Mouse (Mus musculus): ENCODE measurements around the gene 4933400A11Rik.

4933400A11Rik gene

DNA sequence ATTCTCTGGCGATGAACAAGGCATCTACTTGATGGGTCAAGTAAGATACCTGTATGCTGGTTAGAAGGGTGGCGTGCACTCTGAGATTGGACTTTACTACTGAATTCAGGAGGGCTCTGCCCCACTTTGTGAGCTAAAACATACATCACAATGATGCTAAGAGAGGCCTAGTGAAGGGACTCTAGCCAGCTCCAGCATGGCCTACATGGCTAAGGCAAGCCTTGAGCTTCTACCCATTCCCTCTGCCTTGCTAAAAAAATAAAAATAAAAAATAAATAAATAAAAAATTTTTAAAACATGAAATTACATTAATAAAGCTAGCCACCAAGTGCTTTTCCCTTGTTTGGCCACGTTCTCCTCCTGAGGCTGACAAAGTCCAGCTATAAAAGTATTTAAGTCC is at the start of gene 4933400A11Rik:
Gene 4933400A11Rik (minus strand): TSS at position 101 of the 400 bp plus-strand sequence.
- DNase-seq, result no peak

DNA sequence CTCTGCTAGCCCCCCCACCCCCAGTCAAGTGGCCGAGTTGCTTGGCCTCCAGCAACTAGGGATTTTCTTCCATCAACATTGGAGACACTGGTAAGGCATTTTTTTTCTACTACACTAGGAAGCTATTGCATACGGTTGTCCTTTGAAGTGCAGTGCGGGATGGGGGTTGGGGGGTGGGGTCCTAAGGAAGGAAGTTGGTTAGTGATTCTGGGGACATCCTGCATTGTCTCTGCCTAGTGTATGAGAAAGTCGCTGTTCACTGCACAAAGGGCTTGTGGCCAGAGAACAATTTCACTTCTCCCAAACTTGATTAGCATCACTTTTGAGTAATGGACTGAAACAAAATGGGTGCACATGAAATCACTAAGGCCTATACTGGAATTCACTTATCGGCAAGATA is 48.7 kb upstream of the 4933400A11Rik start:
- peak in 1 of 2 experiments; percentile 1 for DNase-seq

DNA sequence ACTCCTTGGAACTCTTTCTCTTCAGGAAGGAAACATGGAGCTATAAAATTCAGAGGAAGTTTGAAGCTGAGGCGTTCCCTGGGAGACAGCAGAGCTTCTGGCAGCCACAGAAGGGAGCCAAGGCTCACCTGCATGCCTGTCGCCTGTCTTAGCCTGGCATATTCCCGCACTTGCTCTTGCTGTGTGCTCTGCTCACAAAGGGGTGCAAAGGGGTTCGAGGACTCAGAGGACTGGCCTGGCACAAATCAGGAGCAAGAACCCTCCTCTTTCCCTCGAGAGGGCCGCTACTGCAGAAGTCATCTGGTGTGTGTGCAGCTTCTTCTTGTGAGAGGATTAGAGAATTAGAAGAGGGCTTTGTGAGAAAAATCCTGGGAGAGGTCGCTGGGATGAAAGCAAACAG is 48.3 kb upstream of the 4933400A11Rik start:
- DNase-seq, result no peak

DNA sequence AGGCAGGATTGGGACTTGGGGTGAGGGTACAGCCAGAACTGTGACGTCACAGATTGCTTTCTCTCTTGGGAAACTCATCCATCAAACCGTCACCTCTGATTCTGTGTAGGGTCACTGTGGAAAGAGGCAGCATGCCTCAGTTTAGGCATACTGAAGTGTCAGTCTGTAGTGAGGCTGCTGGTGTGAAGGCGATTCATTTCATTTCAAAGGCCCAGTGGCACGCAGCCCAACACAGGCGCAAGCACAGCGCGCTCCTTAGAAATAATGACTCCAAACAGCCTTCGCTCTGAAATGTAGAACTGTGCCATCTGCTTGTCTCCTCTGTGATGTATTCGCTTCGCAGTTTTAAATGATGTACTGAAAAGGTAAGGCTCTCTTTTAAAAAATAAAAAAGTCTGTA is 47.5 kb upstream of the 4933400A11Rik start:
- no peak for DNase-seq

DNA sequence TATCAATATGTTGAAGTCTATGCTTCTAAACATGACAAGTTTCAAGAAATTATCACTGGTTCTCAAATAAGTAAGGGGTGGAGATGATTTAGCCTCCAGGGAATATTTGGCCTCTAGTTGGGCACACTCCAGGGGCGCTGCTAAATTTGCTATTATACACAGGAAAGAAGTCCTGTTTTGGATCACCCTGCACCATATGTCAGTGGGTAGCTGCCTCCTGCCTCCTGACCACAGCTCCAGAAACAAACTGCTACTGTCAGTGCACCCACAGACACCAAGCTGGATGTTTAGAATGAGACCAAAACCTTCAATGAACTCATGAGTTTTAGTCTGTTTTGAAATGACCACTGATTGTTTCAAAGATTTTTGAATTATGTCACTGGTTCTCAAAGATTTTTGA is 34.2 kb upstream of the 4933400A11Rik start:
- DNase-seq, result no peak

DNA sequence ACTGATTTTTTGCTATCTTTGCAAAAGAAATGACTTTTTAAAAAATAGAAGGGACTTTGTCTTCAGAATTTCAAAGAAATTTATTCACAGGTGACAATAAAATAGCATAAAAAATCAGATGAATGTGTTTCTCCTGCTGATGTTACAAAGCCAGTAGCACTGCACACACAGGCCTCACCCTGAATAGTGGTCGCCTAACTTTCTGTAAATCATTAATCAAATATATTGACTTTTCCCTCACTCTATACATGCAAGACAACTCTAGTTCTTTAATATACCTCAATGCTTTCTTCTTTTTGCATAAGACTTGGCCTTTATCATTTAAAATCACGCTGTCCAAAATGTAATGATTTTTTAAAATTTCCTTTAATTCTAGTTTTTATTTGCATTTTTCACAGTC is 32.3 kb upstream of the 4933400A11Rik start:
- DNase-seq, result no peak

DNA sequence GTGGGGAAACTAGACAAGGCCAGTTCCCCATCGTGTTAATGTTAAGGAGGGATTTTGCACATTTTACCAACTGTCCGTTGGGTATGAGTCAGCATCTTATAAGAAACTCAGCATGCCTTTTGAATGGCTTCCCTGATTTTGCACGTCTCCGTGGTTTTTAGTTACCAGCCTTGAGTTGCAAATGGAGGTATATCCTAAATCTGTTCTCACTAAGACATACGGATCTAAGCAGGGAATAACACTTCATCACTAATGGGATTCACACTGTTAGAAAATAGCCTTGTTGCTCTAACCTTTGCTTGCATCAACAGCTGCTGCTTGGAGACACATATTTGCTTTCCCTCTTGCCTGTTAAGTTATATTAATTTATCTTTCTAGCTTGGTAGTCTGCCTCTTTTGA is 31.9 kb upstream of the 4933400A11Rik start:
- DNase-seq, result no peak

DNA sequence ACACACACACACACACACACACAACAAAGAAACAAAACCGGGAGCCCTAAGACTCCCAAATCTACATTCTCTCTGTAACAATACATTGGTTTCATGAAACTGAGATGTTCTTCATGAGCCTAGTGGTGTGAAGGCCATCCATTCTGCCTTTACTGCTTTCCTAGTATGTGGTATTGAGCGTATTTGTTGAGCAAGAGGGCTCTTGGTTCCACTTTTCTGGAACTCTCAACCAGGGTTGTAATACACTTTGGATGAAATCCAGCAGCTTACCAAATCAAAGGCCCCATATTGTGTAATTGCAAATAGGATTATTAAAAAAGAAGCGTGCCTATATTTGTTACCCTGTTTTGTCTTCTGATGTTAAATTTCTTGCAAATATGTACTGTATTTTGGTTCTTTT is 28.3 kb upstream of the 4933400A11Rik start:
- DNase-seq, result no peak

DNA sequence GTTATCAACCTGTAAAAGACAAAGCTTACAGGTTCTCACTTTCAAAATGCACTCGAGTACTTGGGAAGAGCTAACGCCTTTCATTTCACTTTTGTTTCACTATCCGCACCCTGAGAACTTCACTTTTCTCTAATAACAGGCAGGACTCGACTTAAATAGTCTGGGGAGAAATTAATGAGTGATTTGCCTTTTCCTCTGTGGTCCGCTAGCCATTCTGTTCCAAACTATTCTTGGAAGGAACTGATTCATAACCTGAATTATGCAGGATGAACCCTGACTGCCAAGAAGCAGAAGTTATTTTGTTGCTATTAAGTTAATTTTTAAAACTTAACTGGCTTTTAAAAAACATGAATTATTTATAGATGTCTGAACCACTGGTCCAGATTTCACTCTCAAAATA is 26.4 kb upstream of the 4933400A11Rik start:
- no peak for DNase-seq

DNA sequence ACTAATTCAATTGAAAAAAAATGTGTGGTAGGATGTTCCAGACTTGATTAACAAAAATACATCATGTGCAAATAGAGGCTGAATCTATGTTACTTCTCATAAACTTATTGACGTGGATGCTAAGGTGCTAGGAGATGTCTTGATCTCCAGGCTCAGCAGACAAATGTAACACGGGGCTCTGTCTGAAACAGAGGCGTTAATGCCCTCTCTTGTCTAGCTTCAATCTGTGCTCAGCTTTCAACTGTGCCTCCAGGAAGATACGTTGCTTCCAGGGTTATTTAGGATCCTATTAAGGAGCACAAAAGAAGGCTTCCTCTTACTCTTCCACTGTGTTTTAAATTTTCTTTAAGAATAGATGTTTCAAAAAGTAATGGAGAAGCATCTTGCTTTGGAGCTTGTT is 20.8 kb upstream of the 4933400A11Rik start:
- DNase-seq, result no peak

DNA sequence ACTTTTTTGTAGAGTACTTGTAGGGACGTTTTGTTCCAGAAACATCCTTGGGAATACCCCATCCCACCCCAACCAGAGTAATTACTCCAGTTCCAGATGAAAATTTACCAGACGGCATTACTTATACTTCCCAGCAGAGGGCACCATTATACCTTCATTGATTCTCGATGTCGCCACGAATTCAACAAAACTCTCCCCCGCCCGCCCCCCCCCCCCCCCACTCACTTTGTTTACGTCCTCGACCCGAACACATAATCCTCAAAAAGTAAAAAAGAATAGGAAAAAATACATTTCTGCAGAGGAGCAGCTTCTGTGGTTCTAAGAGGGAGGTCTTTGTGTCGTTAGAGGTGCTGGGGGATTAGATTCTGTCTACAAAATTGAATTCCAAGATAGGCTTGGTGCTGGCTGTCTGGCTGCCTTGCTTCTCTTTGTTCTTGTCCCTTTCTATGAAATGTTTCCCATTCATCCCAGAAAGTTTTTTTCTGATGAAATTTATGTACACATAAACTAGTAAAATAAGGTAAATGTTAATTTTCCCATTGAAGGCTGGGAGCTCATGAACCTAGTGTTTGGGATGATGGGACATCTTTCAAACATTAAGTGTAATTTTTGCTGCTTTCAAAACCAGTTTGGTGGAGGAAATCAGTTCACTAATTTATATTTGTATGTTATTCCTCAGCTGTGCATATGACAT is 19.7 kb upstream of the 4933400A11Rik start:
- peak in 1 of 2 experiments; percentile 41 for DNase-seq

DNA sequence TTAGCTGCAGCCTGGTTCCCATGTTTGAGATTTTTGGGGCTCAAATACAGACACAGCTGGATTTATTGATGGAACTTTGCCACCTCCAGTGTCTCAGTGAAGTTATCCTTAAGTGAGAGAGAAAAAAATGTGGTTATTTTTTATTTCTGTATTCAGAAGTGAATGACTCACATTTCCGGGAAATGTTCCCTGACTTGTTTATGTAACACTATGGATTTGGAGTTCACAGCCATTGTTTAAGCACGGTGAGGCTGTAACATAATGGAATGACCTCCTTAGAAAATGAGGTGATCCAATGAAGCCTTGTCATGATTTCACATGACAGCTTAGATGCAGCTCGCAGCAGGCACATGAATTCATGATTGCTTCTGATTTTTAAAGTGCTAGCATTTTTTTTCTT is 17.7 kb upstream of the 4933400A11Rik start:
- DNase-seq, result no peak

DNA sequence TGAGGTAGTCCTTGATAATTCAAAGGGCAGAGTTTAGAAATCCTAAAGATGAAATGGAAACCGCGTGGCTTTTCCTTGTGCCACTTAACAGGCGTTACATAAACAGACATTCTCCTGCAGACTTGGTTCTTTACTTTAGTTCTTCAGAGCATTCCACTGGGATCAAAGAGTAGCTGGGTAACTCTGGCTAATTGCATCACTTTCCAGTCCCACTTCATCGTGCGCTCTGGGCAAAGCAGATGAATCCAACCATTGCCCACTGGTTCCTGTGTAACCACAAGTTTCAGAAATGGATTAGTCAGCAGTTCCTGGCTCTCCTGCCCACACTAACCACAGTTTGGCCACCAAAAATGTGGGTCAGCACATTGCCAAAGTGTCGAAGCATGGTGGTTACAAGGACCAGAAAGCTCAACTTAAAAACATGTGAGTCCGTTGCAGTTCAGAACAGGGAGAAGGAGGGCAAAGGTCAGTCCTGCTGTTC is 15.4 kb upstream of the 4933400A11Rik start:
- peak; percentile 14 to 40 for DNase-seq

DNA sequence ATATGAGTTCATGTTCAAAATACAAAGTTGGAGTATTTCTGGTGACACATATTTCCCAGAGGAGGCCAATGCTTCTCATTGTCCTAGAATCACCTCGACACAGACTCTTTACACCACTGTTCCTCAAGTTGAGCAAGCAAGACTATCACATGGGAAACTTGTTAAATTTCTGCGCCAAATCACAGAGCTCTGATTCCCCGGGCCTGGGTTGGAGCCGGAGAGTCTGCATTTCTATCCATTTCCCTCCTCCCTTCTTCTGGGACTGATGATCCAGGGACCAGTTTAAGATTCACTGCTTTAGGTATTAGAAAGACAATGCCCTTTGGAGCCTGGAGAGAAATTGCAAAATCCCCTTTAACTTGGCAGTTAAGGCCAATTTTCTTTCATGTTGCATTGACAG is 15.0 kb upstream of the 4933400A11Rik start:
- peak in 1 of 2 experiments; percentile 28 for DNase-seq

DNA sequence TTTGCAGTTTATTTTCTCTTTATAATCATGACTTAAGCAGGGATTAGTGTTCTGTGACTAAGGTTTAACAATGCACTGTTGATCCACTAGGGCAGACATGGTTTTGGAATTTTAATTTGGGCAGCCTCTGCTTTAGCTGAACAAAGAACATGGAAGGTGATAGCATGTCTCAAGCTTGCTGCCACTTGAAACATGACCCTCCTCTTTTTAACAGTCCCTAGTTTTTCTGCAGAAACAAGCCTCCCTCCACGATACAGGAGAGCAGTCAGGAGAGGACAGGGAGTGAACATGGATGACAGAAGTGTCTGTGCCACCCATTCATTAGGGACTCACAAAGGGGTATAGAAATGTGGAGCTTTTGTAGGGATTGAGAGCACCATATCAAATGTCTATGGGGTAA is 13.4 kb upstream of the 4933400A11Rik start:
- no peak for DNase-seq

DNA sequence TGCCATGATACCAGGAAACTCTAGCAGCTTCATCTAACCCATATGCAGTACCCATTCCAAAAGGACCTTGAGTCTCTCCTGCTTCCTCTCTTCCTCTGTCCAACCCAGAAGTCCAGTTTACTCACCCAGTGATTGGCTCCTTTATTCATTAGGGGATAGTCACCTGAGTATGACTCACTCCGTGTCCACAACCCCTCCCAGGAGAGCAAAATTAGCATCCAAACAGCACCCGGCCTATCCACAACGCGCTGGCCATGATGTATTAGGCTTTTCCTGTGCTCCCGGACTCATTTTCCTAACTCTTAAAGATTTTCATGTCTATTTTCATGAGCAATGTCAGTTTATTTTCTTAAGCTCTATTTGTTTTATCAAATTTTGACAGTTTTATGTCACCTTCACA is 10.3 kb upstream of the 4933400A11Rik start:
- DNase-seq, result no peak

DNA sequence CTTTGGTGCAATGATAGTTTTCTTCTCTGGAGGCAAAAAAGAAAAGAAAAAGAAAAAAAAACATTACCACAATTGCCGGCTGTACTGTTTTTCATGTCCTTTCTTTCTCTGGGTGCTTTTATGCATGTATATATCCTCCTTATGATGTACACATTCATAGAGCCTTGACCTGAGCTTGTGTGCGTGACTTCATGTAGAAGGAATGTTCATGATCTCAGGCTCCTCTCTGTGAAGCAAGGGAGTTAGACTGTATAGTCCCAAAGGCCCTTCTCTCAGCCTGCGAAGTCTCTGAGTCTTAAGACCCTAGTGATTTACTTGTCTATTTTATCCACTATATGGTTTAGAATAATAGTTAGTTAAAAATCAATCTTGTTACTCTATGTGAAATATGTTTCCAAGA is 21.4 kb downstream of the 4933400A11Rik start:
- no peak for DNase-seq

DNA sequence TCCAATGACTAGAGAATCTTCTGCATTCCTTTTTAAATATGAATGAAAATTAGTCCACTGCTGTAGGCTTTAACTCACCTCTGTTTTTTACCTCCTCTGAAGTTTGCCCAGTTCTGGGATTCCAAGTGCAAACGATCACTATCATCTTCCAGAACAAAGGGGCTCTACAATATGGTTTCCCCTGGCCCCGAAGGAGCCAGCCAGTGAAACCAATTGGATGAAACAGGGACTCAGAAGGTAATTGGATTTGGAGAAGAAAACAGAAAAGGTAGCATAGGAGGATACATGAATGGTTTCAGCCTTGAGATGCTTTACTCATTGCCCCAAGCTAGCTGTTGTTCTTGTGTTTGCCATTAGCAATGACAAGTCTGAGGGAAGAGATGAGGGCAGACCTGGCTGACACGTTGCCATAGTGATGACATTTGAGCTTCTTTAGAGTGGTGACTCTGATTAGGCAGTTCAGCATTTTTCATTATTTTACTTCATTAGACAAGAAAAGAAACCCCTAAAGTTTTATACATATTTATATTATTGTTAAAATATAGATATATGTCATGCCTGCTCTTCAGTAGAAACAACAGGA is 44.0 kb downstream of the 4933400A11Rik start:
- no peak for DNase-seq

Measured in kidney, postnatal 25 days (tissue).